Mouse (Mus musculus) urinary bladder, adult 2 months (tissue): ENCODE measurements around the gene Dand5. TPM values are rescaled to one million over a fixed set of nuclear protein-coding genes. Genes with fewer than 3 reads are reported as not detected.
"Not testable (repeated sequence)": the region's sequence is repeated elsewhere in the genome, so short reads cannot be mapped to it uniquely, and the experiment has no call there.

Source experiments
- DNase-seq: peaks from one replicate; pipeline ENCODE4 v3.0.0; 2022; ENCODE audit warnings: low spot score
- polyA plus RNA-seq: library from polyadenylated mRNA; depleted of rRNA; stranded (reverse); fragments of >200 nt; gene quantifications from 2 replicates; pipeline ENCODE4 v1.2.3, GENCODE M21; 2012

The Dand5 gene
- polyA plus RNA-seq, 1 experiment: 4.8 TPM

- no peak for DNase-seq
Observed at GRCm38 (mm10) chr8:84834866-84835855, 12.5 kb upstream of the Dand5 start.

GRCm38 (mm10) chr8:84834002-84834865, 11.6 kb upstream of the Dand5 start:
- no peak for DNase-seq

DNA sequence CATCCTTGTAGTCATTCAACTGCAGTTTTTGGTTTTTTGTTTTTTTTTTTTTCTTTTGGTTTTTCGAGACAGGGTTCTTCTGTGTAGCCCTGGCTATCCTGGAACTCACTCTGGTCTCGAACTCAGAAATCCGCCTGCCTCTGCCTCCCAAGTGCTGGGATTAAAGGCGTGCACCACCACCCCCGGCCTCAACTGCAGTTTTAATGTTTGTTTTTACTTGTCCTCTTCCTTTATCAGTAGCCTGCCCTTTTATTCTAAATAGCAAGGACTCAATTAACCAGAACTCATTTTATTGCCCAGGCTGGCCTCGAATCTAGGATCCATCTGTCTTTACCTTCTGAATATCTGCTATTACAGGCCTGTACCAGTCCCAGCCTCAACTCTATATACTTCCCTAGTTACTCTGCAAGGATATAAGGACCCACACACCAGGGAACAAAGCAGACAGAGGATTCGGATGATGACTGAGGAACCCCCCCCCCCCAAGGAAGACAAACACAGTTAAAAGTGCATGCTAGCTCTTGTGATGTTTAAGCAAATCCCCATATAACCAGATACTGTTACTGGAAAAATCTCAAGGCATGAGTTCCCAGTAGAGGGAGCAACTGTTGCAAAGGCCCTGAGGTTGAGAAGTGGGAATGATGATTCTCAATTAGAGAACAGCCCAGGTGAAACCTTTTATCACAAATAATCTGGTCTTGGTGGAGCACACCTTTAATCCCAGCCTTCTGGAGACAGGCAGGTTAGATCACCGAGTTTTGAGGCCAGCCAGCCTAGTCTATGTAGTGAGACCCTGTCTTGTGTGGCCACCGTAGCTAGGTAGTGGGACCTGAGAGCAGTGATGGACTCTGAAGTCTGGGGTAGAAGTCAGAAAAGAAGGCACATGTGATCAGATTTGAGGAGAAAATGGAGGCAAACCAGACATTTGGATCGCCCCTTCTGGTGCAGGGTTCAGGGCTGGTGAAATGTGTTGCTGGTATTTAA, 10.4 kb upstream of the Dand5 start:
- DNase-seq: no peak

DNA sequence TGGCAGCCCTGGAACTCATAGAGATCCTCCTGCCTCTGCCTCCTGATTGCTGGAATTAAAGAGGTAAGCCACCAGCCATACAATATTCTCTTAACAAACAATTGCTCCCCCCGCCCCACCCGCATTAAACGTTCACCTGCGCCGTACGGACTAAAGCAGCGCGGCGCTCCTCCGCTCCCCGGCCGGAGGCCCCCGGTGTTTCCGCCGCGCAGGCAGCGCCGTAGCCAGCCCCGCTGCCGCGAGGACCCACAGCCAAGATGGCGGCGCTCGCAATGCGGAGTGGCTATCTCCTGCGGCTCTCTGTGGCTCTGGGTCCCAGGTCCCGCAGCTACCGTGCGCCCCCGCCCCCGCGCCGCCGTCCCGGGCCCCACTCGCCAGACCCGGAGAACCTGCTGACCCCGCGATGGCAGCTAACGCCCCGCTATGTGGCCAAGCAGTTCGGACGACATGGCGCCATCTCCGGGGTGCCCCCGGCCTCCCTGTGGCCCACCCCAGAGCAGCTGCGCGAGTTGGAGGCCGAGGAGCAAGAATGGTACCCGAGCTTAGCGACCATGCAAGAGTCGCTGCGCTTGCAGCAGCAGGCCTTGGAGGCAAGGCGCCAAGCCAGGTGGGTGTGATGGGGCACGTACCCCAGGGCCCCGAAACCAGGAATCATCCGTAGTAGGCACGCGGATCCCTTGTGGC, 9.6 kb upstream of the Dand5 start:
- peak; percentile 75 for DNase-seq

DNA sequence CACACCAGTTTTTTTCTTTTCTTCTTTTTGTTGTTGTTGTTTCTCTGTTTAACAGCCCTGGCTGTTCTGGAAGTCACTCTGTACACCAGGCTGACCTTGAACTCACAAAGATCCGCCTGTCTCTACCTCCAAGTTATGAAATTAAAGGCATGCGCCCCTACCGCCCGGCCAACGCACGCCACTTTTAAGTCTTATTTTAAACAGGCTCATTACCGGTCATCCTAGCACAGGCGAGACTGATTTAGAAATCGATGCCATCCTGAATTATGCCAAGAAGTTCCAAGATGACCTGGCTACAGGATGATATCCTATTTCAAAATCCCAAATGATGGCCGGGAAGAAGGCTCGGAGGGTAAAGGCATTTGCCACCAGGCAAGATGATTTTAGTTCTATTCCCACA, 8.9 kb upstream of the Dand5 start, which contains the start of gene Gadd45gip1:
Gadd45gip1 (plus strand) TSS at position 33 of the 400 bp plus-strand sequence.
- DNase-seq: no peak

- not testable (repeated sequence) for DNase-seq
Observed at GRCm38 (mm10) chr8:84826518-84826917, 3.9 kb upstream of the Dand5 start.

DNA sequence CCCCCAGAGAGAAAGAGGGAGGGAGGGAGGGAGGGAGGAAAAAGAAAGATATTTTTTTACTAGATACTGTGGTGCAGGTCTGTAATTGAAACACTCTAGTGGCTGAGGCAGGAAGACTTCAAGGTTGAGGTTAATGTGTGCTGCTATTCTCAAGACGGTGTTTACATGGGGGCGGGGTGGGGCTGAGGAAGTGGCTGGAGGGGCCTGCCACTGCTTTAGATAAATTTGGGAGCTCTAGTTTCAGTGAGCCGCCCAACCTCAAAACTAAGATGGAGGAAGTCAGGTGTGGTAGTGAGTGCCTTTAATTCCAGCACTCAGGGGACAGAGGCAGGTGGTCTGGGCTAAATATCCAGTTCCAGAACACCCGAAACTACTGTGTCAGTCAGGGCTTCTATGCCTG, 3.0 kb upstream of the Dand5 start:
- no peak for DNase-seq

- DNase-seq: no peak
Observed at GRCm38 (mm10) chr8:84823653-84824052, 1.0 kb upstream of the Dand5 start.

GRCm38 (mm10) chr8:84816117-84816516, 6.5 kb downstream of the Dand5 start:
- DNase-seq: no peak

- DNase-seq: peak; percentile 96
Observed at GRCm38 (mm10) chr8:84815547-84815946, 7.1 kb downstream of the Dand5 start.

DNA sequence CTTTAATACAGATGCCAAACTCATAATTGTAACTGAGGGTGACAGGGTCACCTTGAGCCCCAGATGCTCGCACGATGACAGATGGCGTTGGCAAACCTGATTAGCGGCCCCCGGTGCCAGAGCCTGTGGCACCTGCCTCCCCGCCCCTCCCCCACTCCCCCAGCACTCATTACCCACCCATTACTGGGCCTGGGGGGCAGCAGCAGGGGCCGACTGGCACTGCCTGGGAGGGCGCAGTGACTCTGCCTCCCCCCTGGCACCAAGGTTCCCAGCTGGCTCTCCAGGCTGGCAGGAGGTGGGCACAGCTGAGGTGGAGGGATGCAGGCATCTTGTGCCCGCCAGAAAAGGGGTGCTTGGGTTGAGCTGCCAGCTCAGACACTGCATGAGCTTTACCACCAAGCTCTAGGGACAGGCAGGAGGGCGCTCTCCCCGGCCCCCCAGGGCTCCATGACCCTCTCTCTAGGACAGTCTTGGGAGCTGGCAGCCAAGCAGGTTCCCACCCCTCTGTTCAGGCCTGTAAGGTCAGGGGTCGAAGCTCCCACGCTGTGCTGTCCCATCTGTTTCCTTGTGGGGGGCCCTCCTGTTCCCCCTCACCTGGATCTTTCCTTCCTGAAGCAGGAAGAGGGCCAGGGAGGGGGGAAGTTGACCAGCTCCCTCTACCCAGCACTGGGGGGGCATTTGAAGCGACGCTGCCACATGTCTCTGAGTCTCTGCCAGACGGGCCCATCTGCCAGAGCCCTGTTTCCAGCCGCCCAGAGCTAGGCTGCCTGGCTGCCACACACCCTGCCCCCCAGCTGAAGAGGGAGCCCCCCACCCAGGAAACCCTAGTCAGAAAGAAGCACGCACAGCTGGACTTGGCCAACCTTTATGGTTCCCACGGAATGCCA, 7.8 kb downstream of the Dand5 start:
- DNase-seq: no peak

GRCm38 (mm10) chr8:84814240-84814554, 8.4 kb downstream of the Dand5 start:
- no peak for DNase-seq

GRCm38 (mm10) chr8:84813830-84814229, 8.8 kb downstream of the Dand5 start:
- no peak for DNase-seq

DNA sequence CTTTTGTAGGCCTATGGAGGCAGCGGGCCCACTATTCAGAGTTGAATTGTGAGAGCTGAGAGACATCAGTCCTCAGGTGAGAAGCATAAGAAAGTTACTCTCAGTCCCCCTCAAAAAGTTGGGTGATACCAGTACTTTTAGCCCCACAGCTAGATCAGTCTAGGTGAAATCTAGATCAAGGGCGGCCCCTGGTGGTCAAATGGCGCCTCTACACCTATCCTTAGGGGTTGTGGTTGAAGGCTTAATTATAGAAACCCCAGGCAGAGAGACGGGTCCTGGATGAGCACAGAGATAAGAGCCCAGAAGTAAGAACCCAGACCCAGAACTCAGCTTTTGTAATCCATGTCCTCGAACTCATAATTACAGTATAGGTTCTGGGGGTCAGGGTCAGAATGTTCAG, 9.6 kb downstream of the Dand5 start:
- peak; percentile 67 for DNase-seq

DNA sequence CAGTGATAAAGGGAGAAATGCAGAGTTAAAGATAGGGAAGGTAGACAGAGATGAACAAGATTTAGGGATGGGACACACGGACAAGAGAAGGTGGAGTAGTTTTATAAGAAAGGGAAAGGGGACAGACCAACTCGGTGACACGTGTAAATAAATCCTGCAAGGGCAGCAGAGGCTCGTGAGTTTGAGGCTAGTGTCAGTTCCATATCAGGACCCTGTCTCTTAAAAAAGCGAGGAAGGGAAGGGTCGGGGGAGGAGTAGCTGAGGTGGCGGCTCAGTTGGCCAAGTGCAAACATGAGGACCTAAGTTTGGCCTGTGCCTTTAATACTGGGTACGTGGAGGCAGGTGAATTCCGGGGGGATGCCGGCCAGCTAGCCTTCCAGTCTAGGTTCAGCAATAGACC, 11.3 kb downstream of the Dand5 start:
- DNase-seq: no peak

DNA sequence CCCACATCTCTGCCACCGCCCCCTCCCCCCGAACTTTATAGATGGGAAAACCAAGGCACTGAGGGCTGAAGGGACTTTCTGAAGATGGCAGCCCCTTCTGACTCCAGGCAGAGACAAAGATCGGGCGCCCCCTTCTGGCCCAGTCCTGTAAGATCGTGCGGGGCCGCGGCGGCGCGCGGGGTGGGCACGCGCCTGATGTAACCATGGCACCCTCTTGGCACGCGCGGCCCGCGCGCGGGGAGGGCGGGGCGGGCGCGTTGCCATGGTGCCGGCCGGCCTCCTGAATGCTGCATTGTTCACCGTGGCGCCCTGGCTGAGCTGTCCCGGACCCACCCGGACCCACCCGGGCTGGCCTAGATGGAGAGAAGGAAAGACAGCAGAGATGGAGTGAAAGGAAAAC, 11.7 kb downstream of the Dand5 start:
- DNase-seq: peak; percentile 94

DNA sequence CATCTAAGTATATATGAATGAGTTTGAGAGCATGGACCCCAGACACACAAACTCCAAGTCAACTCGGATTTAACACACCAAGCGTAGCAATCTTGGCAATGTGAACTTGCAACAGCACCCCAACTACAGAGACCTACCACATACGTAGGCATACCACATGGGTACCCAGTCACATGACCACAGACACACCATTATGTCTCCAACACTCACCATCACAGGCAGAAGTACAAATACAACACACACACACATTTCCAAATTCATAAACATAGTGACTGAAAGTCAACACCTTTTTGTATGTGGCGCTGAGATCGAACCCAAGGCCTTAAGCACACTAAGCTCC, 12.7 kb downstream of the Dand5 start:
- DNase-seq: no peak

- DNase-seq: no peak
Observed at GRCm38 (mm10) chr8:84809109-84809940, 13.3 kb downstream of the Dand5 start.

GRCm38 (mm10) chr8:84806031-84806430, 16.6 kb downstream of the Dand5 start:
- DNase-seq: no peak
